Mouse (Mus musculus) testis, postnatal 10 days (tissue): ENCODE data around the gene Mtus2.

ENCODE experiments used
- DNase-seq: peaks from one replicate; pipeline ENCODE4 v3.0.0; 2021; ENCODE audit warnings: low spot score

The Mtus2 gene

GRCm38 (mm10) chr5:148282631-148283030 lies 325.5 kb downstream of the Mtus2 start:
- no peak for DNase-seq

- DNase-seq: no peak
Observed at GRCm38 (mm10) chr5:148283177-148283576, 326.1 kb downstream of the Mtus2 start.

GRCm38 (mm10) chr5:148283584-148283983 lies 326.5 kb downstream of the Mtus2 start:
- DNase-seq: no peak

- no peak for DNase-seq
Observed at GRCm38 (mm10) chr5:148287529-148287928, 330.4 kb downstream of the Mtus2 start.

- DNase-seq: no peak
Observed at GRCm38 (mm10) chr5:148288804-148289203, 331.7 kb downstream of the Mtus2 start.

- no peak for DNase-seq
Observed at GRCm38 (mm10) chr5:148289951-148290350, 332.8 kb downstream of the Mtus2 start.

GRCm38 (mm10) chr5:148292862-148293261 lies 335.7 kb downstream of the Mtus2 start:
- DNase-seq: no peak

- peak; percentile 61 for DNase-seq
Observed at GRCm38 (mm10) chr5:148293346-148293745, 336.2 kb downstream of the Mtus2 start.

- no peak for DNase-seq
Observed at GRCm38 (mm10) chr5:148302968-148303367, 345.8 kb downstream of the Mtus2 start.

- no peak for DNase-seq
Observed at GRCm38 (mm10) chr5:148304112-148304511, 347.0 kb downstream of the Mtus2 start.

- no peak for DNase-seq
Observed at GRCm38 (mm10) chr5:148310790-148311189, 353.7 kb downstream of the Mtus2 start.

- no peak for DNase-seq
Observed at GRCm38 (mm10) chr5:148312443-148312842, 355.3 kb downstream of the Mtus2 start.

GRCm38 (mm10) chr5:148314931-148315330 lies 357.8 kb downstream of the Mtus2 start:
- DNase-seq: no peak

GRCm38 (mm10) chr5:148325317-148325885 lies 368.3 kb downstream of the Mtus2 start:
- peak; percentile 66 for DNase-seq

- DNase-seq: peak; percentile 33
Observed at GRCm38 (mm10) chr5:148326295-148326694, 369.2 kb downstream of the Mtus2 start.

GRCm38 (mm10) chr5:148328982-148329381 lies 371.9 kb downstream of the Mtus2 start:
- DNase-seq: no peak

GRCm38 (mm10) chr5:148331229-148331776 lies 374.2 kb downstream of the Mtus2 start:
- DNase-seq: no peak

- DNase-seq: no peak
Observed at GRCm38 (mm10) chr5:148331926-148332621, 375.0 kb downstream of the Mtus2 start.

GRCm38 (mm10) chr5:148332622-148332974 lies 375.5 kb downstream of the Mtus2 start:
- DNase-seq: peak; percentile 78

GRCm38 (mm10) chr5:148339126-148339525 lies 382.0 kb downstream of the Mtus2 start:
- no peak for DNase-seq

GRCm38 (mm10) chr5:148342061-148342741 lies 385.1 kb downstream of the Mtus2 start:
- DNase-seq: peak; percentile 50

GRCm38 (mm10) chr5:148344374-148344773 lies 387.3 kb downstream of the Mtus2 start:
- no peak for DNase-seq

- DNase-seq: no peak
Observed at GRCm38 (mm10) chr5:148346543-148346942, 389.4 kb downstream of the Mtus2 start.
